Mouse (Mus musculus) hindbrain, embryonic 10.5 days (tissue): ENCODE measurements at regions not wholly inside any gene's neighbourhood (a gene's known extent, or its start where the extent isn't known, plus 50 kb on each side); places are given as distances from the start of the nearest gene placed in this dataset.
"Not testable (repeated sequence)": the region's sequence is repeated elsewhere in the genome, so short reads cannot be mapped to it uniquely, and the experiment has no call there.

Source experiments
- DNase-seq: peaks from one replicate; pipeline ENCODE4 v3.0.0-alpha.2; 2017; ENCODE audit warnings: low spot score
- H3K27ac ChIP-seq: fragments of 300-500 bp; sonication (generic); 2 replicates; pipeline ENCODE4 v1.5.1; 2016; ENCODE audit warnings: mild to moderate bottlenecking, moderate library complexity
- H3K27me3 ChIP-seq: fragments of 300-500 bp; sonication (generic); 2 replicates; pipeline ENCODE4 v1.6.1; 2016; ENCODE audit warnings: mild to moderate bottlenecking; ENCODE audit not compliant: poor library complexity, insufficient read depth, severe bottlenecking
- H3K36me3 ChIP-seq: fragments of 300-500 bp; sonication (generic); 2 replicates; pipeline ENCODE4 v1.6.1; 2016; ENCODE audit warnings: mild to moderate bottlenecking, moderate library complexity
- H3K4me1 ChIP-seq: fragments of 300-500 bp; sonication (generic); replicated peaks from 2 replicates; pipeline ENCODE4 v1.6.1; 2016; ENCODE audit warnings: mild to moderate bottlenecking
- H3K4me3 ChIP-seq: fragments of 300-500 bp; sonication (generic); 2 replicates; pipeline ENCODE4 v1.5.1; 2016; ENCODE audit warnings: mild to moderate bottlenecking, moderate library complexity
- H3K9me3 ChIP-seq: fragments of 300-500 bp; sonication (generic); 2 replicates; pipeline ENCODE4 v1.6.1; 2016; ENCODE audit warnings: mild to moderate bottlenecking, moderate library complexity
- WGBS: fragments of 180-500 bp; shearing (Covaris S2); methylation state at CpG from one replicate; pipeline ENCODE4 v1.1.7; 2016; 5-methylcytosine and 5-hydroxymethylcytosine counted together

DNA sequence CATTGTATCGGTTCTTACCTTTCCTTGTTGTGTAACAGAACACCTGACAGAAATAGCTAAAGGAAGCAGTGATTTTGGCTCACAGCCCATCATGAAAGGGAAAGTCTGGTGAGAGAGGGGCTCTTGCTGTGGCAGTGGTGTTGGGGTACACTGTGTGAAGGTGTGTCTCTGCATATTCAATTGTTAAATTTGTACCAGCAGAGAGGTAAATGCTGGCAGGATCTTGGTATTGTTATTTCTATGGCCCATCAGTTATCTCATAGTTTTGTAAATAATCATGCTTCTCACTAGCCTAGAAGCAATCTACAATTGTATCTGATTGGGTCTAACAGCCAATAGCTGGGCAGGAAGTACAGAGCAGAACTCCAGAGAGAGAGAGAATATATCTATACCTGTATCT lies 95.7 kb downstream of the Mfap3l start:
- Histone ChIP-seq H3K27ac (no peak overlapping the region), H3K36me3 (no peaks in the 10 kb centered on the region), H3K4me3 (no peak overlapping the region), H3K27me3 (no peaks in the 10 kb centered on the region), H3K9me3 (no peaks in the 10 kb centered on the region), H3K4me1 (no peaks in the 10 kb centered on the region)
- 97% methylated on average over 1 of the region's 1 CpGs for WGBS
- no peak for DNase-seq

GRCm38 (mm10) chr8:60732545-60732944 lies 99.9 kb downstream of the Mfap3l start:
- no peak overlapping the region for H3K4me3 ChIP-seq
- H3K27me3 ChIP-seq: no peaks in the 10 kb centered on the region
- H3K4me1 ChIP-seq: no peaks in the 10 kb centered on the region
- no peak overlapping the region for H3K27ac ChIP-seq
- H3K9me3 ChIP-seq: no peaks in the 10 kb centered on the region
- H3K36me3 ChIP-seq: no peaks in the 10 kb centered on the region
- WGBS: 92% methylated on average over 2 of the region's 2 CpGs
- DNase-seq: no peak

DNA sequence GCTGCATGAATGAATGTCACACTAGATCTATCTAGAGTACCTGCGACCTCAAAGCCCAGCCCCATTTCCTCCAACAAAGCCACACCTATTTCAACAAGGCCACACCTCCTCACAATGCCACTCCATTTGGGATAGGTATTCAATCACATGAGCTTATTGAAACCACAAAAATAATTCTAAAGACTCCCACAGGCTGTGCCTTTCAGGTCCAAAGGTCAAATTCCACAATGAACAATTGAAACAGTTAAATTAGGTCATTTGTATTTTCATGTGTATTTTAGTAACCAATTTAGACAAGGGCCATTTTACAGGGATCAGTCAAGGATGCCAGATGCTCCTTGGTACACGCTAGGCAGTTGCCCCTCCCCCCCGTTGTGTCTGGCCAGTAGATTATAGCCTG lies 103.3 kb downstream of the Mfap3l start:
- DNase-seq: no peak
- no peaks in the 10 kb centered on the region for H3K9me3 ChIP-seq
- no peaks in the 10 kb centered on the region for H3K4me1 ChIP-seq
- no peaks in the 10 kb centered on the region for H3K27me3 ChIP-seq
- 77% methylated on average over 3 of the region's 3 CpGs for WGBS
- H3K27ac ChIP-seq: no peak overlapping the region
- no peak overlapping the region for H3K4me3 ChIP-seq
- no peaks in the 10 kb centered on the region for H3K36me3 ChIP-seq

DNA sequence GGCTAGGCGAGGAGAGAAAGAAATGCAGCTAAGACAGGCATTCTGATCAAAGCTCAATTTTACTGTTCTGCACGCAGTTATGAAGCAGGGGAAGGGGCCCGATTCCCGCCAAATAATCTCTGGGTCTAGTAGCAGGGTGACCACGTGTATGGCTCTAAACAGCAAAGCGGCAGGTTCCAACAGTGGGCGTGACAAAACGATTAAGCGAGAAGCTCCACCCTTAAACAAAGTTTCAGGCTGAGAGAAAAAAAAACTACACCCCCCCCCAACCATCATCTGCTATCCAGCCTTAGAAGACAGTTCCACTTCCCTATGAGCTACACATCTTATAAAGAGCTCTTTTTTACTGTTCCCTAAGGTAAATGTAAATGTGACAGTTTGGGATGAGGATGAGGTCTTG lies 103.8 kb downstream of the Mfap3l start:
- Histone ChIP-seq H3K27ac (no peak overlapping the region), H3K36me3 (no peaks in the 10 kb centered on the region), H3K4me3 (no peak overlapping the region), H3K4me1 (no peaks in the 10 kb centered on the region), H3K27me3 (no peaks in the 10 kb centered on the region), H3K9me3 (no peaks in the 10 kb centered on the region)
- WGBS: 87% methylated on average over 9 of the region's 9 CpGs
- DNase-seq: no peak

DNA sequence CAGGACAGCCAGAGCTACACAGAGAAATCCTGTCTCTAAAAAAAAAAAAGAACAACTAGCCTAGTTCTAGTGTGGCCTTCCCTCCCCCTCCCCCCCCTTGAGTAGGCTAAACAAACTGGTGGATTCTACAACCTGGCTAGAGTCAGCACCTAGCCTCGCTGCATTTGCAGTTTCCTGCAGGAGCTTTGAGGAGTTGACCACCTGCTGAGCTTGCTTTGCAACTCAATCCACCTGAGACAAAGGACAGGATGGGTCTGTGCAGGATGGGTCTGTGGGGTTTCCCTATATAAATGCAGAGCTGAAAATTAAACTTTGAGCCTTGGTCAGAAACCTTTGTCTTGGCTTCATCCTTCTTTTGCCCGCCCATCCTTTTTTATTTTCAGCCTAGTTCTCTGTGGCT lies 104.3 kb downstream of the Mfap3l start:
- Histone ChIP-seq H3K27ac (no peak overlapping the region), H3K4me1 (no peaks in the 10 kb centered on the region), H3K27me3 (no peaks in the 10 kb centered on the region), H3K9me3 (no peaks in the 10 kb centered on the region), H3K36me3 (no peaks in the 10 kb centered on the region), H3K4me3 (no peak overlapping the region)
- WGBS: 58% methylated on average over 2 of the region's 2 CpGs
- DNase-seq: no peak

DNA sequence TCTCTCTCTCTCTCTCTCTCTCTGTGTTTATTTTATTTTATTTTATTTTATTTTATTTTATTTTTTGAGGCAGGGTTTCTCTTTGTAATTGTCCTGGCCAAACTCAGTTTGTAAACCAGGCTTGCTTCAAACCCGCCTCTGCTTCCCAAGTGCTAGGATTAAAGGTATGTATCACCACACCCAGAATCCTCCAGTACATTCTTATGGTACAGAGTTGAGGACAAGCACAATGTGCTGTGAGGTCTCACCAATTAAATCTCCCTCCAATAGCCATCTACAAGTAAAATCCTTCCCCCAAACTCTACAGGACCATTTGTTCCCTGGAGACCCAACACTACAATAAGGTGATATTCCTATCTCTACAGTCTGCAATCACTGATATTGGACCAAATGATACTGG lies 105.0 kb downstream of the Mfap3l start:
- H3K4me3 ChIP-seq: no peak overlapping the region
- H3K27me3 ChIP-seq: no peaks in the 10 kb centered on the region
- 92% methylated on average over 1 of the region's 1 CpGs for WGBS
- H3K36me3 ChIP-seq: no peaks in the 10 kb centered on the region
- H3K4me1 ChIP-seq: no peaks in the 10 kb centered on the region
- DNase-seq: no peak
- H3K27ac ChIP-seq: no peak overlapping the region
- no peaks in the 10 kb centered on the region for H3K9me3 ChIP-seq

DNA sequence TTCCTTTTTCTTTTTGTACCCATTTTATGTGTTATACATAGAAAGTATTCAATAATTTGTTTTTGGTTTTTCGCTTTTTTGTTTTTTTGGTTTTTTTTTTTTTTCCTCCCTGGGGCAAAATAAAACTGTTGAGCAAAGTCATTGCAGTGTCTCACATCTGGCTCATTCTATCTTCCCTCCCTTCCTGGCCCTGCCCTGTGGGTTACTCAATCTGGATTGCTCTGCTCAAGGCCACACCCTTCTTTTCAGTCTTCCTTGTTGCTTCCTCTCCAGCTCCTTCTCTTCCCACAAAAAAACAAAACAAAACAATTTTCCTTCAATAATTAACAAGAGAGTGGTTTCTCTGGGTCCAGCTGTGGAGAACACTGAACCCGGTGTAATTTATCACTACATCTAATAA lies 113.2 kb downstream of the Mfap3l start:
- no peaks in the 10 kb centered on the region for H3K27me3 ChIP-seq
- no peaks in the 10 kb centered on the region for H3K36me3 ChIP-seq
- no peaks in the 10 kb centered on the region for H3K9me3 ChIP-seq
- no peaks in the 10 kb centered on the region for H3K4me1 ChIP-seq
- no peak overlapping the region for H3K4me3 ChIP-seq
- 92% methylated on average over 2 of the region's 2 CpGs for WGBS
- DNase-seq: no peak
- H3K27ac ChIP-seq: no peak overlapping the region

GRCm38 (mm10) chr8:60746486-60746885 lies 113.9 kb downstream of the Mfap3l start:
- Histone ChIP-seq H3K27me3 (no peaks in the 10 kb centered on the region), H3K4me3 (no peak overlapping the region), H3K36me3 (no peaks in the 10 kb centered on the region), H3K9me3 (no peaks in the 10 kb centered on the region), H3K4me1 (no peaks in the 10 kb centered on the region), H3K27ac (no peak overlapping the region)
- WGBS: 77% methylated on average over 3 of the region's 3 CpGs
- no peak for DNase-seq

DNA sequence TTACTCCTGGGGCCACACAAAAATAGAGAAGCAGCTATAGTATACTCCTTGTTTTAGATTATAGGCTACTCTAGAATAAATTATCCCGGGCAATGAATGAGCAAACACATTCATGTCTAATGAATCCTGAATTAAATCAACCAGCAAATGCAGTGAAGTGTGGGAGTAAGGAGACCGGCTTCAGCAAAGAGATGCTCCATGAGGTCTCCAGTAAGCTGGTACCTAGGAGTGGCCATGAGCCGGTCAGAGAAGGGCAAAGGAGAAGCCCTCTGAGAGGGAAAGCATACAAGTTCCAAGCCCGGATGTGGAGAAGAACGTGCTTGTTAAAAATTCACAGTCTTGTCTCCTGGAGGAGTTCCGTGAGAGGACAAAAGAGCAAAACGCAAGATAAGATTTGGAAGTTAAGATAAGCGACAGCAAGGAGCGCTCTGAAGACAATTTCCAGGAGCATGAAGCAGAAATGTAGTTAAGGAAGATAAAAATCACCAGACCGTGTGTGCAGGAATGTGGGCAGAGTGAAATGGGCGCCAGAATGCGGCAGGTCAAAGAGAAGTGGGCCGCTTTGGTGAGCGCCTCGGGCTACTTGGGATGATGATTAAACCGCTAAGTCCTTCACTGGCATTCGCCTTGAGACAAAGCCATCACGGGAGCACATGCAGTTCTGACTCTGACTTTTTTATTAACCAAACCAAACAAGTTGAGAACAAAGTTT lies 123.2 kb downstream of the Mfap3l start:
- DNase-seq: no peak
- WGBS: 93% methylated on average over 18 of the region's 18 CpGs
- no peaks in the 10 kb centered on the region for H3K4me1 ChIP-seq

DNA sequence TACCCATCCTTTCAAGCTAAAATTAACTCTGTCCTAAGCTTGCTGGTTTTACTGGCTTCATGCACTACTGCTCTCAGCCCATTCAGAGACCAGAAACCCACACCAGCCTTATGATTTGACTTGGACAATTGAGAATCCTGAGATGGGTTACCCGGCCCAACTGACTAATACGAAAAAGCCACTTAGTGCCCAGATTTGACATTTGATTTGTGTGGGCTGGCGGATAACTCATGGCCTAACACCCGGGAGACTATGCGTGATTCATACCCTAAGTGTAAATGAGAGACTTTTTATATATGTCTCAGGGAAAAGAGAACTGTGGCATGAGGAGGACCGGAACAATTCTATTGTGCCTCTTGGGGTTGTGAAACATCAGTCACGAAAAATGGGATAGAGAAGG lies 126.3 kb upstream of the Hpf1 start:
- no peak for DNase-seq
- H3K4me1 ChIP-seq: no peaks in the 10 kb centered on the region
- 93% methylated on average over 7 of the region's 7 CpGs for WGBS
- H3K4me3 ChIP-seq: no peak overlapping the region
- H3K27me3 ChIP-seq: no peaks in the 10 kb centered on the region
- no peaks in the 10 kb centered on the region for H3K36me3 ChIP-seq
- no peaks in the 10 kb centered on the region for H3K9me3 ChIP-seq
- H3K27ac ChIP-seq: no peak overlapping the region

More for the DNA sequence above, 123.2 kb downstream of the Mfap3l start:
- H3K9me3 ChIP-seq: no peaks in the 10 kb centered on the region
- no peaks in the 10 kb centered on the region for H3K27me3 ChIP-seq
- H3K4me3 ChIP-seq: no peak overlapping the region
- H3K27ac ChIP-seq: no peak overlapping the region
- no peaks in the 10 kb centered on the region for H3K36me3 ChIP-seq

DNA sequence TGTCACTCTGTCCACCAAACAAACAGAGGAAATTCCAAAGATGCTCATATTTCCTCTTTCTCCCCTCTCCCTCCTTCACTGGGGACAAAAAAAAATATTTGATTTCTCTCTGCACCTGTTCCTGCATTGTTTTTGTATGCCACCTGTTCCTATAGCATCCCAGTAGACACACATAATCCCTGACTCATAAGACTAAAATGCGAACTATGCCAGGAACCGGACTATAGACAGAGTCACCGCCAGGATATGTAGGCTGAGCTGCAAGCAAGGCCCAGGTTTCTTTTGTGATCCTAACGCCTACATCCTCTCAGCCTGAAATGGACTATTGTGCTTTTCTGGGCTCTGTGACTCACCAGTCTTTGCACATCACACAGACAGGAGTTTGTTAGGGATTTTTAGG lies 116.9 kb upstream of the Hpf1 start:
- Histone ChIP-seq H3K9me3 (no peaks in the 10 kb centered on the region), H3K27me3 (no peaks in the 10 kb centered on the region), H3K27ac (no peak overlapping the region), H3K36me3 (no peaks in the 10 kb centered on the region), H3K4me3 (no peak overlapping the region), H3K4me1 (no peaks in the 10 kb centered on the region)
- no peak for DNase-seq
- 68% methylated on average over 4 of the region's 4 CpGs for WGBS

- H3K36me3 ChIP-seq, H3K4me3 ChIP-seq, DNase-seq, H3K9me3 ChIP-seq, H3K27me3 ChIP-seq, H3K4me1 ChIP-seq, H3K27ac ChIP-seq: not testable (repeated sequence)
- 68% methylated on average over 2 of the region's 2 CpGs for whole genome bisulfite sequencing
These were observed 114.0 kb upstream of the Hpf1 start for GRCm38 (mm10) chr8:60776251-60776650.

DNA sequence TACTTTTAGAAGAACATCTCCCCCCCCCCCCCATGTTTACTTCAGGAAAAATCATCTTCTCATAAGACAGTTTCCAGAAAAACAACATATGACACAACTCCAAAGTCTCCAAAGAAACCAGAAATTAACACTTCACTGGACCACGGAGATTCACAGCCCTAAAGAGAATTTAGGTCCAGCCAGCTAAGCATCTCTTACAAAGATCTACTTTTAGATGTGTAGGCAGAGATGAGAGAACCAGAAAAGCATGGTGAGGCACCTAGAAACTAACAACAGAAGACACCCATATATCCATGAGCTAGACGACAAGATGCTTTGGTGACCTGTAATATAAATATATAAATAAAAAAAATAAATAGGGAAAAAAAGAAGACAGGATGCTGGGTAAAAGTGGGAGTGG lies 105.2 kb upstream of the Hpf1 start:
- Histone ChIP-seq H3K36me3 (no peaks in the 10 kb centered on the region), H3K4me3 (no peak overlapping the region), H3K27me3 (no peaks in the 10 kb centered on the region), H3K27ac (no peak overlapping the region), H3K4me1 (no peaks in the 10 kb centered on the region), H3K9me3 (no peaks in the 10 kb centered on the region)
- DNase-seq: no peak
- whole genome bisulfite sequencing: 84% methylated on average over 2 of the region's 2 CpGs

- 89% methylated on average over 3 of the region's 3 CpGs for WGBS
- no peaks in the 10 kb centered on the region for H3K9me3 ChIP-seq
These were observed 99.8 kb upstream of the Hpf1 start for GRCm38 (mm10) chr8:60790453-60790852.

More at GRCm38 (mm10) chr8:60790453-60790852, 99.8 kb upstream of the Hpf1 start:
- Histone ChIP-seq H3K27ac (no peak overlapping the region), H3K27me3 (no peaks in the 10 kb centered on the region), H3K36me3 (no peaks in the 10 kb centered on the region), H3K4me1 (no peaks in the 10 kb centered on the region), H3K4me3 (no peak overlapping the region)
- no peak for DNase-seq
